Mouse (Mus musculus): ENCODE data around the gene Hdac8. TPM values are rescaled to one million over a fixed set of nuclear protein-coding genes. Genes with fewer than 3 reads are reported as not detected.

Gene Hdac8
- polyA plus RNA-seq, 2 experiments, result 0.43 to 2.3 TPM

DNA sequence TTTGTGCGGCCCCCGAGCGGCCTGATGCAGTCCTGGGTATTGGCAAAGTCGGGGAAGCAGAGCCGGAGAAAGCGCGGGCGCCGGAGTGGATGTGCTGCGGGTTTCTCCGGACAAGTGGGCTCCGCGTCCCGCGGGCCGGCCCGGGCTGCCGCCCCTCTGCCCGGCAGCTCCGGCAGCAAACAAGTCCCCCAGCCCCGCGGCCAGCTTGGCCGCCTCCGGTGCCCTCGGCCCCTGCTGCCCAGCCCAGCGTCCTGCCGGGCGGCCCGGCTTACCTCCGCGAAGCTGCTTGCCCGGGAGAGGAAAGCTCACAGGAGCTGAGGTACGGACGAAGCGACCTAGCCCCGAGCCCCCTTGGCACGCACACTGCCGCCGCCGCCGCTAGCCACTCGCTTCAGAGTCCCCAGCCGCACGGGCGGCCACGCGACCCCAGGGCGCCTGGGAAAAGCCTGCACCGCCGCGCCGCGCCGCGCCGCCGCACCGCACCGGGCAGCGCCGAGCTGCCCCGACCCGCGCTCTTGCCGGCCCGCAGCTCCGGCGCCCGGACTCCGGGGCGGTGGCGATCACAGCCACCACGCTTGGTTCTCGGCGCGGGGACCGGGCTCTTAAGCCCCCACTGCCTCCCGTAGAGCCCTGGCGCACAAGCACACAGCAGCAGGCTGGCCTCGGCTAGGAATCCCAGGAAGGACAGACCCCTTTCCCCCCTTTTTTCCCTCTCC, 253.8 kb downstream of the Hdac8 start:
- H3K27ac ChIP-seq, result no peak overlapping the region
- peak; percentile 36; the same call in 1 of the 2 replicates for ATAC-seq (ENCODE audit: insufficient read depth)
- no peaks in the 10 kb centered on the region for H3K4me1 ChIP-seq (replicated peaks; ENCODE audit: control insufficient read depth in 2 of 2, insufficient read depth in 2 of 2, low read length in 1 of 2)
- H3K9me3 ChIP-seq (ENCODE audit: control insufficient read depth, low read length), result no peaks in the 10 kb centered on the region
- 12% methylated on average over 47 of the region's 80 CpGs for WGBS (ENCODE audit: insufficient replicate concordance)
- H3K27me3 ChIP-seq (ENCODE audit: control insufficient read depth, insufficient read depth, low read length), result peaks cover 55% of the 10 kb centered on the region
- peak overlapping the region; percentile 30 to 40 for H3K4me3 ChIP-seq (ENCODE audit: insufficient read depth in 1 of 2, low read depth in 2 of 2, low read length in 2 of 2)
- no peak overlapping the region for H3K9ac ChIP-seq (replicated peaks)
- H3K4me2 ChIP-seq (ENCODE audit: low read depth), result peak overlapping the region; percentile 42
- TF ChIP-seq CTCF (IDR thresholded peaks at IDR 0.05; ENCODE audit: low read depth) (no peak), EP300 (IDR thresholded peaks at IDR 0.05; ENCODE audit: low read depth) (no peak)
- H3K36me3 ChIP-seq (replicated peaks; ENCODE audit: control insufficient read depth, insufficient read depth, low read depth), result no peaks in the 10 kb centered on the region
- DNase-seq (ENCODE audit: low read depth in 3 of 3, low spot score in 3 of 3), result no peak

DNA sequence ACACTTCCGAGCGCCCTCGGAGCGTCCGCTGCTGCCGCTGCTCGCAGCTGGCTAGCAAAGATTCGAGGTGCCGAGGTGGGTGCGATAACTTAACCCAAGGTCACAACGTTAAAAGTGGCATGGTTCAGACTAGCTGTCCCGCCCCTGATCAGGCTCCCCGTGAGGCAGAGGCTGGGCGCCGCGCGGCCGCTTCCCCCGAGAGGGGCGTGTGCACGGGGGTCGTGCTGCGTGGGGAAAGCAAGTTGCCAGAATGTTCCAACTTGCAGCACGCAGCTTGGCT, 254.3 kb downstream of the Hdac8 start:
- H3K9me3 ChIP-seq (ENCODE audit: control insufficient read depth, low read length), result no peaks in the 10 kb centered on the region
- peak overlapping the region; percentile 39 for H3K4me2 ChIP-seq (ENCODE audit: low read depth)
- TF ChIP-seq CTCF (IDR thresholded peaks at IDR 0.05; ENCODE audit: low read depth), result no peak
- no peak for TF ChIP-seq EP300 (IDR thresholded peaks at IDR 0.05; ENCODE audit: low read depth)
- H3K27ac ChIP-seq, result no peak overlapping the region
- no peaks in the 10 kb centered on the region for H3K36me3 ChIP-seq (replicated peaks; ENCODE audit: control insufficient read depth, insufficient read depth, low read depth)
- no peaks in the 10 kb centered on the region for H3K4me1 ChIP-seq (replicated peaks; ENCODE audit: control insufficient read depth in 2 of 2, insufficient read depth in 2 of 2, low read length in 1 of 2)
- peak overlapping the region; percentile 30 to 40 for H3K4me3 ChIP-seq (ENCODE audit: insufficient read depth in 1 of 2, low read depth in 2 of 2, low read length in 2 of 2)
- H3K27me3 ChIP-seq (ENCODE audit: control insufficient read depth, insufficient read depth, low read length), result peaks cover 55% of the 10 kb centered on the region
- WGBS (ENCODE audit: insufficient replicate concordance), result 11% methylated on average over 24 of the region's 24 CpGs
- no peak overlapping the region for H3K9ac ChIP-seq (replicated peaks)
- ATAC-seq (ENCODE audit: insufficient read depth) (no peak), DNase-seq (ENCODE audit: low read depth in 3 of 3, low spot score in 3 of 3) (no peak)

- Histone ChIP-seq H3K4me3 (ENCODE audit: insufficient read depth in 1 of 2, low read depth in 2 of 2, low read length in 2 of 2) (peak overlapping the region; percentile 30 to 40), H3K27me3 (ENCODE audit: control insufficient read depth, insufficient read depth, low read length) (peaks cover 55% of the 10 kb centered on the region), H3K4me2 (ENCODE audit: low read depth) (peak overlapping the region; percentile 39), H3K9ac (replicated peaks) (no peak overlapping the region), H3K9me3 (ENCODE audit: control insufficient read depth, low read length) (no peaks in the 10 kb centered on the region), H3K36me3 (replicated peaks; ENCODE audit: control insufficient read depth, insufficient read depth, low read depth) (no peaks in the 10 kb centered on the region), H3K27ac (no peak overlapping the region), H3K4me1 (replicated peaks; ENCODE audit: control insufficient read depth in 2 of 2, insufficient read depth in 2 of 2, low read length in 1 of 2) (no peaks in the 10 kb centered on the region)
- 14% methylated on average over 65 of the region's 68 CpGs for WGBS (ENCODE audit: insufficient replicate concordance)
- no peak for TF ChIP-seq EP300 (IDR thresholded peaks at IDR 0.05; ENCODE audit: low read depth)
- TF ChIP-seq CTCF (IDR thresholded peaks at IDR 0.05; ENCODE audit: low read depth), result no peak
- DNase-seq (ENCODE audit: low read depth in 3 of 3, low spot score in 3 of 3) (no peak), ATAC-seq (ENCODE audit: insufficient read depth) (no peak)
Measured at GRCm38 (mm10) chrX:102250150-102250890, 254.8 kb downstream of the Hdac8 start.

DNA sequence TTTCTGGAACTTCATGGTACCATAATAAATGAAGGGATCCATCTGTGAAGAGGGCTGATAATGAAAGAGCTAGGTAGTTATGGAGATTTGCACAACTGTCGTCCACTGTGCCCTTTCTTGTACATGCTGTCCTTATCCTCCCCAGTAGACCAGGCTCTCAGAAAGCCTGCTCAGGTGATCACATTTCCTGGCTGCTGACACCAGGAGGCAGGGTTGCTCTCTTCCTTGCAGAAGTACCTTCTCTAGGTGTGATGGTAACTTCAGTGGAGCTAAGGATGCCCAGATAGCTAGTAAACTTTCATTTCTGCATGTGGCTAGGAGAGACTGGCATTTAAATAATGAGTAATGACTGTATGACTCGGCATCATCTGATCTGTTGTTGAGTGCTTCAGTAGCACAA, 260.8 kb downstream of the Hdac8 start:
- no peaks in the 10 kb centered on the region for H3K9me3 ChIP-seq (ENCODE audit: control insufficient read depth, low read length)
- H3K27ac ChIP-seq, result no peak overlapping the region
- DNase-seq (ENCODE audit: low read depth in 3 of 3, low spot score in 3 of 3) (no peak), ATAC-seq (ENCODE audit: insufficient read depth) (no peak)
- peaks cover 7% of the 10 kb centered on the region for H3K27me3 ChIP-seq (ENCODE audit: control insufficient read depth, insufficient read depth, low read length)
- TF ChIP-seq EP300 (IDR thresholded peaks at IDR 0.05; ENCODE audit: low read depth) (no peak), CTCF (IDR thresholded peaks at IDR 0.05; ENCODE audit: low read depth) (peak; percentile 23; the same call in 1 of the 2 replicates)
- no peak overlapping the region for H3K9ac ChIP-seq (replicated peaks)
- no peak overlapping the region for H3K4me2 ChIP-seq (ENCODE audit: low read depth)
- 39% methylated on average over 2 of the region's 2 CpGs for WGBS (ENCODE audit: insufficient replicate concordance)
- H3K4me3 ChIP-seq (ENCODE audit: insufficient read depth in 1 of 2, low read depth in 2 of 2, low read length in 2 of 2), result no peak overlapping the region
- H3K4me1 ChIP-seq (replicated peaks; ENCODE audit: control insufficient read depth in 2 of 2, insufficient read depth in 2 of 2, low read length in 1 of 2), result no peaks in the 10 kb centered on the region
- H3K36me3 ChIP-seq (replicated peaks; ENCODE audit: control insufficient read depth, insufficient read depth, low read depth), result no peaks in the 10 kb centered on the region

Small RNA genes within 50 kb of the gene (microRNA-seq; reads per million reads assigned to microRNA genes)
- gene Gm26318, result not detected

Other genes with a start within 250 kb of the Hdac8 start
- 0.65 and 0.84 TPM in 2 replicates for gene Phka1, start 138.9 kb upstream of the Hdac8 start, polyA plus RNA-seq (2012; rRNA removed)
- 0.57 and 0.72 TPM in 2 replicates for gene Phka1, start 138.9 kb upstream of the Hdac8 start, polyA plus RNA-seq (2014; fragmentation: Nextera tagmentation; extraction: Ambion mirVana)
- not detected in 2 replicates for gene Gm3880, start 181.6 kb upstream of the Hdac8 start, polyA plus RNA-seq (2012; rRNA removed)
- gene Gm3880, start 181.6 kb upstream of the Hdac8 start, polyA plus RNA-seq (2014; fragmentation: Nextera tagmentation; extraction: Ambion mirVana), result not detected in 2 replicates
- gene Gm9112, start 202.3 kb upstream of the Hdac8 start, polyA plus RNA-seq (2012; rRNA removed), result not detected in 2 replicates
- gene Gm9112, start 202.3 kb upstream of the Hdac8 start, polyA plus RNA-seq (2014; fragmentation: Nextera tagmentation; extraction: Ambion mirVana), result not detected in 2 replicates
- not detected in 2 replicates for gene Dmrtc1b, start 202.5 kb upstream of the Hdac8 start, polyA plus RNA-seq (2012; rRNA removed)
- not detected in 2 replicates for gene Dmrtc1b, start 202.5 kb upstream of the Hdac8 start, polyA plus RNA-seq (2014; fragmentation: Nextera tagmentation; extraction: Ambion mirVana)